Mouse (Mus musculus) embryonic facial prominence, embryonic 14.5 days (tissue): Measurements from ENCODE around the gene Plcl2. TPM values are rescaled to one million over a fixed set of nuclear protein-coding genes. Genes with fewer than 3 reads are reported as not detected.

Experiments used
- ATAC-seq: fragments of 200-750 bp; cut with Nextera tagmentation; 2 replicates; pipeline ENCODE4 v1.8.0; 2017; ENCODE audit warnings: low read depth, moderate number of reproducible peaks, moderate TSS enrichment
- DNase-seq: peaks from one replicate; pipeline ENCODE4 v3.0.0-alpha.2; 2015; ENCODE audit warnings: low spot score
- H3K27ac ChIP-seq: fragments of 300-500 bp; sonication (generic); replicated peaks from 2 replicates; pipeline ENCODE4 v1.5.1; 2014; ENCODE audit warnings: low read depth, mild to moderate bottlenecking, low read length, moderate library complexity
- H3K27me3 ChIP-seq: fragments of 300-500 bp; sonication (generic); replicated peaks from 2 replicates; pipeline ENCODE4 v1.6.1; 2014; ENCODE audit warnings: low read length; ENCODE audit not compliant: control insufficient read depth, insufficient read depth
- H3K36me3 ChIP-seq: fragments of 300-500 bp; sonication (generic); 2 replicates; pipeline ENCODE4 v1.6.1; 2014; ENCODE audit warnings: low read length, mixed read lengths; ENCODE audit not compliant: control insufficient read depth, insufficient read depth
- H3K4me1 ChIP-seq: fragments of 300-500 bp; sonication (generic); 2 replicates; pipeline ENCODE4 v1.6.1; 2014; ENCODE audit warnings: antibody characterized with exemption, low read length; ENCODE audit not compliant: control insufficient read depth, insufficient read depth
- H3K4me2 ChIP-seq: fragments of 300-500 bp; sonication (generic); 2 replicates; pipeline ENCODE4 v1.6.1; 2014; ENCODE audit warnings: low read depth, mild to moderate bottlenecking, low read length, moderate library complexity, mixed read lengths
- H3K4me3 ChIP-seq: fragments of 300-500 bp; sonication (generic); 2 replicates; pipeline ENCODE4 v1.5.1; 2014; ENCODE audit warnings: low read depth, mild to moderate bottlenecking, low read length
- H3K9ac ChIP-seq: fragments of 300-500 bp; sonication (generic); 2 replicates; pipeline ENCODE4 v1.6.1; 2014; ENCODE audit warnings: low read depth, mild to moderate bottlenecking, low read length, moderate library complexity, mixed read lengths
- H3K9me3 ChIP-seq: fragments of 300-500 bp; sonication (generic); 2 replicates; pipeline ENCODE4 v1.6.1; 2016; ENCODE audit warnings: low read length; ENCODE audit not compliant: control insufficient read depth
- WGBS: fragments of 180-500 bp; shearing (Covaris S2); extraction: QIAGEN DNeasy Blood & Tissue Kit; methylation state at CpG from one replicate; pipeline ENCODE4 v1.1.7; 2014; 5-methylcytosine and 5-hydroxymethylcytosine counted together
- polyA plus RNA-seq: library from polyadenylated mRNA; unstranded; fragments of >200 nt; fragmentation: Nextera tagmentation; extraction: Ambion mirVana; gene quantifications from 2 replicates; pipeline ENCODE4 v1.2.1, GENCODE M21; 2014

Gene Plcl2
- polyA plus RNA-seq, 1 experiment from 2014 or later, result 6.4 TPM

- WGBS, result 37% methylated on average over 10 of the region's 10 CpGs
- peaks cover 4% of the 10 kb centered on the region for H3K4me1 ChIP-seq
- no peaks in the 10 kb centered on the region for H3K36me3 ChIP-seq
- DNase-seq (peak; percentile 86), ATAC-seq (peak; percentile 86; the same call in 1 of the 2 replicates)
- H3K4me2 ChIP-seq, result peak overlapping the region; percentile 36
- H3K27ac ChIP-seq, result no peak overlapping the region
- H3K9ac ChIP-seq, result no peak overlapping the region
- H3K9me3 ChIP-seq, result no peaks in the 10 kb centered on the region
- no peaks in the 10 kb centered on the region for H3K27me3 ChIP-seq
- H3K4me3 ChIP-seq, result no peak overlapping the region
These were observed 13.8 kb upstream of the Plcl2 start for GRCm38 (mm10) chr17:50495216-50495889.

GRCm38 (mm10) chr17:50498062-50498697, 11.0 kb upstream of the Plcl2 start:
- ATAC-seq, result no peak
- no peak overlapping the region for H3K4me2 ChIP-seq
- peaks cover 4% of the 10 kb centered on the region for H3K4me1 ChIP-seq
- H3K36me3 ChIP-seq, result no peaks in the 10 kb centered on the region
- WGBS, result 39% methylated on average over 7 of the region's 7 CpGs
- H3K27me3 ChIP-seq, result no peaks in the 10 kb centered on the region
- H3K4me3 ChIP-seq, result no peak overlapping the region
- no peak for DNase-seq
- H3K27ac ChIP-seq, result no peak overlapping the region
- no peaks in the 10 kb centered on the region for H3K9me3 ChIP-seq
- H3K9ac ChIP-seq, result no peak overlapping the region

GRCm38 (mm10) chr17:50499091-50499790, 10.0 kb upstream of the Plcl2 start:
- H3K9ac ChIP-seq, result no peak overlapping the region
- H3K27ac ChIP-seq, result no peak overlapping the region
- H3K9me3 ChIP-seq, result no peaks in the 10 kb centered on the region
- peaks cover 2% of the 10 kb centered on the region for H3K4me1 ChIP-seq
- no peak for DNase-seq
- no peak overlapping the region for H3K4me3 ChIP-seq
- H3K27me3 ChIP-seq, result no peaks in the 10 kb centered on the region
- WGBS, result 54% methylated on average over 16 of the region's 16 CpGs
- H3K36me3 ChIP-seq, result no peaks in the 10 kb centered on the region
- H3K4me2 ChIP-seq, result no peak overlapping the region
- ATAC-seq, result no peak

GRCm38 (mm10) chr17:50500806-50501205, 8.4 kb upstream of the Plcl2 start:
- H3K9ac ChIP-seq, result no peak overlapping the region
- WGBS, result 68% methylated on average over 6 of the region's 6 CpGs
- H3K4me3 ChIP-seq, result no peak overlapping the region
- DNase-seq (no peak), ATAC-seq (no peak)
- no peak overlapping the region for H3K27ac ChIP-seq
- no peaks in the 10 kb centered on the region for H3K9me3 ChIP-seq
- H3K27me3 ChIP-seq, result no peaks in the 10 kb centered on the region
- H3K4me1 ChIP-seq, result no peaks in the 10 kb centered on the region; the same call in 1 of the 2 replicates
- no peaks in the 10 kb centered on the region for H3K36me3 ChIP-seq
- H3K4me2 ChIP-seq, result no peak overlapping the region

- Histone ChIP-seq H3K9ac (no peak overlapping the region), H3K9me3 (no peaks in the 10 kb centered on the region), H3K36me3 (no peaks in the 10 kb centered on the region), H3K4me2 (no peak overlapping the region), H3K27ac (no peak overlapping the region), H3K4me3 (no peak overlapping the region), H3K4me1 (no peaks in the 10 kb centered on the region; the same call in 1 of the 2 replicates), H3K27me3 (no peaks in the 10 kb centered on the region)
- DNase-seq (no peak), ATAC-seq (no peak)
- WGBS, result 84% methylated on average over 7 of the region's 7 CpGs
These were observed 6.1 kb upstream of the Plcl2 start for GRCm38 (mm10) chr17:50503075-50503474.

- no peak overlapping the region for H3K27ac ChIP-seq
- 78% methylated on average over 6 of the region's 6 CpGs for WGBS
- no peak overlapping the region for H3K4me2 ChIP-seq
- ATAC-seq, result no peak
- no peaks in the 10 kb centered on the region; the same call in 1 of the 2 replicates for H3K4me1 ChIP-seq
- no peak for DNase-seq
- no peaks in the 10 kb centered on the region for H3K9me3 ChIP-seq
- H3K9ac ChIP-seq, result no peak overlapping the region
- no peaks in the 10 kb centered on the region for H3K27me3 ChIP-seq
- no peaks in the 10 kb centered on the region for H3K36me3 ChIP-seq
- H3K4me3 ChIP-seq, result no peak overlapping the region
These were observed 4.9 kb upstream of the Plcl2 start for GRCm38 (mm10) chr17:50504070-50504846.

GRCm38 (mm10) chr17:50505910-50506634, 3.1 kb upstream of the Plcl2 start:
- H3K27me3 ChIP-seq, result no peaks in the 10 kb centered on the region
- DNase-seq (no peak), ATAC-seq (no peak)
- H3K4me3 ChIP-seq, result no peak overlapping the region
- no peaks in the 10 kb centered on the region for H3K9me3 ChIP-seq
- H3K4me2 ChIP-seq, result no peak overlapping the region
- H3K27ac ChIP-seq, result no peak overlapping the region
- WGBS, result 58% methylated on average over 10 of the region's 10 CpGs
- H3K36me3 ChIP-seq, result no peaks in the 10 kb centered on the region
- H3K4me1 ChIP-seq, result no peaks in the 10 kb centered on the region
- no peak overlapping the region for H3K9ac ChIP-seq

GRCm38 (mm10) chr17:50506861-50507321, 2.3 kb upstream of the Plcl2 start:
- WGBS, result 65% methylated on average over 13 of the region's 13 CpGs
- H3K4me2 ChIP-seq, result no peak overlapping the region
- no peaks in the 10 kb centered on the region for H3K36me3 ChIP-seq
- no peak overlapping the region for H3K9ac ChIP-seq
- no peaks in the 10 kb centered on the region for H3K27me3 ChIP-seq
- no peak overlapping the region for H3K4me3 ChIP-seq
- H3K27ac ChIP-seq, result no peak overlapping the region
- no peaks in the 10 kb centered on the region for H3K9me3 ChIP-seq
- no peaks in the 10 kb centered on the region for H3K4me1 ChIP-seq
- no peak for DNase-seq
- no peak for ATAC-seq
